Mouse (Mus musculus) small intestine, adult 2 months (tissue): ENCODE measurements around the gene Ifit1. TPM values are rescaled to one million over a fixed set of nuclear protein-coding genes. Genes with fewer than 3 reads are reported as not detected.

Experiments used
- H3K27ac ChIP-seq: fragments of 200-500 bp; 2 replicates; pipeline ENCODE4 v1.5.1; 2012; ENCODE audit warnings: low read depth, low read length, control low read depth, inconsistent platforms; ENCODE audit not compliant: insufficient read depth
- H3K27me3 ChIP-seq: fragments of 200-500 bp; 2 replicates; pipeline ENCODE4 v1.6.1; 2012; ENCODE audit warnings: mild to moderate bottlenecking, moderate library complexity, low read length, inconsistent platforms; ENCODE audit not compliant: control insufficient read depth, insufficient read depth
- H3K36me3 ChIP-seq: fragments of 200-500 bp; 2 replicates; pipeline ENCODE4 v1.6.1; 2012; ENCODE audit warnings: mild to moderate bottlenecking, low read length, control low read depth, inconsistent platforms; ENCODE audit not compliant: control insufficient read depth, insufficient read depth
- H3K4me1 ChIP-seq: fragments of 200-500 bp; 2 replicates; pipeline ENCODE4 v1.6.1; 2012; ENCODE audit warnings: low read length, inconsistent platforms, mixed read lengths; ENCODE audit not compliant: control insufficient read depth, insufficient read depth, insufficient read length
- H3K4me3 ChIP-seq: fragments of 200-500 bp; 2 replicates; pipeline ENCODE4 v1.5.1; 2012; ENCODE audit warnings: low read depth, mild to moderate bottlenecking, control low read depth, inconsistent platforms, low read length, moderate library complexity
- CTCF ChIP-seq: fragments of 200-500 bp; IDR thresholded peaks from 2 replicates; pipeline ENCODE4 v1.5.1; 2012; ENCODE audit warnings: low read depth, mild to moderate bottlenecking, control low read depth, inconsistent platforms, low read length, moderate library complexity, mixed read lengths; ENCODE audit not compliant: insufficient replicate concordance, insufficient read length; ENCODE audit errors: extremely low read depth
- POLR2A ChIP-seq: fragments of 200-500 bp; IDR thresholded peaks from 2 replicates; pipeline ENCODE4 v1.6.1; 2012; ENCODE audit warnings: low read depth, mild to moderate bottlenecking, control low read depth, inconsistent platforms, low read length, moderate library complexity
- WGBS: fragments of 180-500 bp; shearing (Covaris S2); methylation state at CpG from one replicate; pipeline ENCODE4 v1.1.7; 2018; 5-methylcytosine and 5-hydroxymethylcytosine counted together
- polyA plus RNA-seq: library from polyadenylated mRNA; depleted of rRNA; stranded (reverse); fragments of >200 nt; gene quantifications from 2 replicates; pipeline ENCODE4 v1.2.3, GENCODE M21; 2012; rRNA removed

Ifit1 gene
- polyA plus RNA-seq, 1 experiment, result 15.4 TPM

- 24% methylated on average over 6 of the region's 6 CpGs for WGBS
- no peak overlapping the region for H3K4me3 ChIP-seq
- H3K36me3 ChIP-seq, result no peaks in the 10 kb centered on the region
Measured at GRCm38 (mm10) chr19:34691402-34691801, 50.7 kb downstream of the Ifit1 start.

GRCm38 (mm10) chr19:34696352-34696986 lies 55.8 kb downstream of the Ifit1 start:
- Histone ChIP-seq H3K36me3 (no peaks in the 10 kb centered on the region), H3K27me3 (no peaks in the 10 kb centered on the region), H3K27ac (no peak overlapping the region), H3K4me3 (no peak overlapping the region), H3K4me1 (peaks cover 5% of the 10 kb centered on the region)
- no peak for TF ChIP-seq CTCF
- 29% methylated on average over 8 of the region's 8 CpGs for WGBS

More at GRCm38 (mm10) chr19:34691402-34691801, 50.7 kb downstream of the Ifit1 start:
- TF ChIP-seq POLR2A, result no peak
- TF ChIP-seq CTCF, result no peak
- H3K4me1 ChIP-seq, result 0 out of 2 replicates have a peak, but pooled peaks cover 2% of the 10 kb centered on the region
- H3K27ac ChIP-seq, result 0 out of 2 replicates have a peak overlapping the region, but pooled peaks have one; percentile 31
- H3K27me3 ChIP-seq, result no peaks in the 10 kb centered on the region

- WGBS, result 28% methylated on average over 2 of the region's 2 CpGs
- H3K36me3 ChIP-seq, result no peaks in the 10 kb centered on the region
- H3K27ac ChIP-seq, result no peak overlapping the region
- H3K27me3 ChIP-seq, result no peaks in the 10 kb centered on the region
- TF ChIP-seq CTCF (no peak), POLR2A (no peak)
- H3K4me3 ChIP-seq, result no peak overlapping the region
- peaks cover 5% of the 10 kb centered on the region for H3K4me1 ChIP-seq
Measured at GRCm38 (mm10) chr19:34697461-34697860, 56.8 kb downstream of the Ifit1 start.

GRCm38 (mm10) chr19:34698432-34698831 lies 57.8 kb downstream of the Ifit1 start:
- no peaks in the 10 kb centered on the region for H3K36me3 ChIP-seq
- peaks cover 5% of the 10 kb centered on the region for H3K4me1 ChIP-seq
- peak overlapping the region; percentile 28; the same call in 1 of the 2 replicates for H3K27ac ChIP-seq
- 25% methylated on average over 3 of the region's 3 CpGs for WGBS
- TF ChIP-seq POLR2A (no peak), CTCF (no peak)
- H3K27me3 ChIP-seq, result no peaks in the 10 kb centered on the region
- H3K4me3 ChIP-seq, result no peak overlapping the region

GRCm38 (mm10) chr19:34698852-34699251 lies 58.2 kb downstream of the Ifit1 start:
- WGBS, result 29% methylated on average over 1 of the region's 1 CpGs
- no peak overlapping the region for H3K27ac ChIP-seq

GRCm38 (mm10) chr19:34699300-34699699 lies 58.6 kb downstream of the Ifit1 start:
- peaks cover 5% of the 10 kb centered on the region for H3K4me1 ChIP-seq
- no peak overlapping the region for H3K4me3 ChIP-seq
- TF ChIP-seq CTCF, result no peak
- TF ChIP-seq POLR2A, result no peak
- WGBS, result 84% methylated on average over 2 of the region's 2 CpGs
- H3K27ac ChIP-seq, result no peak overlapping the region
- no peaks in the 10 kb centered on the region for H3K27me3 ChIP-seq
- H3K36me3 ChIP-seq, result no peaks in the 10 kb centered on the region

More at GRCm38 (mm10) chr19:34698852-34699251, 58.2 kb downstream of the Ifit1 start:
- Histone ChIP-seq H3K4me1 (peaks cover 5% of the 10 kb centered on the region), H3K27me3 (no peaks in the 10 kb centered on the region), H3K36me3 (no peaks in the 10 kb centered on the region), H3K4me3 (no peak overlapping the region)
- TF ChIP-seq CTCF, result no peak
- no peak for TF ChIP-seq POLR2A

Other genes with a start within 250 kb of the Ifit1 start
- gene Ch25h, start 165.7 kb upstream of the Ifit1 start, polyA plus RNA-seq, result 6.6 and 7.6 TPM in 2 replicates
- 17.9 and 21.7 TPM in 2 replicates for gene Lipa, start 113.4 kb upstream of the Ifit1 start, polyA plus RNA-seq
- 0.08 and 0.25 TPM in 2 replicates for gene Ifit2, start 90.2 kb upstream of the Ifit1 start, polyA plus RNA-seq
- 0.38 and 2.7 TPM in 2 replicates for gene Ifit3, start 57.3 kb upstream of the Ifit1 start, polyA plus RNA-seq
- gene Ifit1bl1, start 38.9 kb upstream of the Ifit1 start, polyA plus RNA-seq, result 6.3 and 8.4 TPM in 2 replicates
- gene Ifit3b, start 32.9 kb upstream of the Ifit1 start, polyA plus RNA-seq, result 0.20 and 0.90 TPM in 2 replicates
- gene Ifit1bl2, start 128 bp upstream of the Ifit1 start, polyA plus RNA-seq, result 4.8 and 11.3 TPM in 2 replicates
- 1.1 and 1.3 TPM in 2 replicates for gene Slc16a12, start 106.4 kb downstream of the Ifit1 start, polyA plus RNA-seq
- 1.0 and 1.1 TPM in 2 replicates for gene Pank1, start 238.6 kb downstream of the Ifit1 start, polyA plus RNA-seq